Mouse (Mus musculus) skeletal muscle tissue, postnatal 0 days (tissue): ENCODE data around the gene Fkbp5. TPM values are rescaled to one million over a fixed set of nuclear protein-coding genes. Genes with fewer than 3 reads are reported as not detected.

Source experiments
- microRNA-seq, 2 experiments: library from miRNA; unstranded; fragments of <30 nt; microRNA quantifications; one replicate each; pipeline ENCODE4; 2016
- polyA plus RNA-seq: library from polyadenylated mRNA; unstranded; fragments of >200 nt; fragmentation: Nextera tagmentation; extraction: Ambion mirVana; gene quantifications from 2 replicates; pipeline ENCODE4 v1.2.1, GENCODE M21; 2015

Gene Fkbp5
- polyA plus RNA-seq, result 6.8 and 9.6 TPM in 2 replicates

GRCm38 (mm10) chr17:28517441-28517955 lies at the start of gene Fkbp5:
Gene Fkbp5, minus strand, starts transcription at chr17:28517527.

DNA sequence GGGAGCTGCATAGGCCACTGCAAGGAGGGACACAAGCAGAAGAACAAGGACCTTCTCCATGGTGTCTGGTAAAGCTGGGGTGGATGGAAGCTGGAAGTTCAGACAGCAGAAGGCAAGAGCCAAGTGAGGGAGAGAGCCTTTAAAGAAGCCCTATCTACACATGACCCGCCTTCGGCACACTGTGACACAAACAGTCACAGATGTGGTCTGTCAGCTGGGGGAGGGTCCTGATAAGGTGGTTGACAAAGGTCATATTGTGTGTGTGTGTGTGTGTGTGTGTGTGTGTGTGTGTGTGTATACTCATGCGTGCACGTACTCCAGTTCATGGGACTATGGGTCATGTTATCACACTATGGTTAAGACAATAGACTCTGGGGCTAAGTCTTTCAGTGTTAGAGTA lies 43.3 kb upstream of the Fkbp5 start, which contains the start of gene Clps:
Gene Clps (minus strand): TSS at position 169 of the 400 bp plus-strand sequence.

DNA sequence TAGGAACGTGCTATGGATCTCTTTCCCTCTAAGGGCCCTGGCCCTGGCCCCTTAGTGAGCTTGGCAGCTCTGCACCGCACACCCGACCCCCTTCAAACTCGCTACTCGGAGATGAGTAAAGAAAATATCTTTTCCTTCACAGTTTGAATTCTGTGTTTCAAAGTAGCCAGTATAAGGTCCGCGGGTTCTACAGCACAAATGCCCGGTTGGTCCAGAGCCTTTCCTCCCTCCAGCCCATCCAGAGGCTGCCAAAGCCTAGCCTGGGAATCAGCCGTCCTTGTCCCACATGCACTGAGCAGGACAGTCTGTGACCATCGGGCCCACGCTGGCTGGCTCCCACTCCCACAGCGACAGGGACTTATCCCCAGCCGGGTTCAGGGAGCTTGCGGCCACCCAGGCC lies 31.8 kb upstream of the Fkbp5 start, which contains the start of gene Clpsl2:
Gene Clpsl2 (plus strand): TSS at position 301 of the 400 bp plus-strand sequence.

DNA sequence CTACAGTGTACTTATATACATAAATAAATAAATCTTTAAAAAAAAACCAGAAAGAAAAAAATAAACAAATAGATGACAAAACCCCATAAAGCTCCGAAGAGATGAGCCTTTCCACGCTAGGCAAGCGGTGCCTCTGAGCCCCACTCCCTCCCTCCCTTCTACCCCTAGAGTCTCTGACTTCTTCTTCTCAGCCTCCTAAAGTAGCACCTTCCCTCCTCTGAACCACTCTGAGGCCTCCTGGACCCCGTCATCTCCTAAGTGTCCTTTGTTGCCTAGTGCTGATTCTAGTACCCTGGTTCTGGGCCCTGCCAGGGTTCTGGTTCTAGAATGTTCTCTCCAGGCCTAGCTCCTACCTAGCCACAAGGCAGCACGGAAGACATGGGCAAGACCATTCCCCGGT lies 13.2 kb upstream of the Fkbp5 start, which contains the start of gene Armc12:
Gene Armc12 (plus strand): TSS at position 301 of the 400 bp plus-strand sequence.

DNA sequence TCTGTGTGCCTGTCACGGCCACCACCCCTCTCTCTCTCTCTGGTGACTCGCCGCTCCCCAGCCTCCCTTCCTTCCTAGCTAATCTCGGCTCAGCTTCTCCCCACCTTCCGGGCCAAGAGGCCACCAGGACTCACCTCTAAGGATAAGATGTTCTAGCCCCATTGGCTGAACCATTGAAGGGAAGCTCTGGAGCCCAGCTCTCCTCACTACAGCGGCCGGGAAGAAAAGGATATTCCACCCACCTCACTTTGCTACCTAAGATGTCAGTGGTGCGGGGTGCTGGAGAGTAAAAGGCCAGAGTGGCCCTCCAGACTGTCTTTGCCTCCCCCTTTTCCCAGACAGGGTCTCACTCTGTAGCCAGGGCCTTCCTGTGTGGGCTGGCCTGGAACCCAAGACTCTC lies 152.2 kb downstream of the Fkbp5 start, which contains the start of gene Tulp1:
Gene Tulp1 (minus strand): TSS at position 101 of the 400 bp plus-strand sequence.

GRCm38 (mm10) chr17:28350466-28351352 lies 166.6 kb downstream of the Fkbp5 start, which contains the start of gene Tead3:
Gene Tead3, minus strand, starts transcription at chr17:28350817.

Small RNA genes lying within 50 kb of the gene (microRNA-seq; reads per million reads assigned to microRNA genes)
- 0 reads per million in 2 experiments for gene Gm25195
- gene Mir6969, result 0 reads per million in 2 experiments

Other genes starting within 250 kb of the Fkbp5 start
- gene Fance, start 204.0 kb downstream of the Fkbp5 start, polyA plus RNA-seq, result 18.4 and 18.5 TPM in 2 replicates
- gene Rpl10a, start 189.1 kb downstream of the Fkbp5 start, polyA plus RNA-seq, result 337 and 400 TPM in 2 replicates
- 3.5 and 3.6 TPM in 2 replicates for gene Tead3, start 166.7 kb downstream of the Fkbp5 start, polyA plus RNA-seq
- gene Tulp1, start 152.3 kb downstream of the Fkbp5 start, polyA plus RNA-seq, result 0.56 and 0.71 TPM in 2 replicates
- not detected in 2 replicates for gene Armc12, start 13.3 kb upstream of the Fkbp5 start, polyA plus RNA-seq
- gene Clpsl2, start 31.9 kb upstream of the Fkbp5 start, polyA plus RNA-seq, result not detected in 2 replicates
- gene Clps, start 43.2 kb upstream of the Fkbp5 start, polyA plus RNA-seq, result not detected in 2 replicates
- gene Lhfpl5, start 58.1 kb upstream of the Fkbp5 start, polyA plus RNA-seq, result 0.09 and 0.19 TPM in 2 replicates
- gene Srpk1, start 105.2 kb upstream of the Fkbp5 start, polyA plus RNA-seq, result 19.8 and 30.8 TPM in 2 replicates
- 0.77 and 1.0 TPM in 2 replicates for gene Slc26a8, start 172.7 kb upstream of the Fkbp5 start, polyA plus RNA-seq
- gene Mapk14, start 173.8 kb upstream of the Fkbp5 start, polyA plus RNA-seq, result 28.2 and 28.5 TPM in 2 replicates
- 0.90 and 1.1 TPM in 2 replicates for gene AC170998.1, start 208.6 kb upstream of the Fkbp5 start, polyA plus RNA-seq